Mouse (Mus musculus): ENCODE measurements at regions not wholly inside any gene's neighbourhood (a gene's known extent, or its start where the extent isn't known, plus 50 kb on each side); places are given as distances from the start of the nearest gene placed in this dataset.

GRCm38 (mm10) chr13:99814801-99815200 lies 86.1 kb downstream of the Cartpt start:
- no peaks in the 10 kb centered on the region for H3K9me3 ChIP-seq (replicated peaks)

GRCm38 (mm10) chr13:99814033-99814556 lies 86.8 kb downstream of the Cartpt start:
- no peaks in the 10 kb centered on the region for H3K27me3 ChIP-seq
- WGBS (ENCODE audit: insufficient replicate concordance) = 25% methylated on average over 6 of the region's 6 CpGs
- no peak overlapping the region for H3K27ac ChIP-seq

More at GRCm38 (mm10) chr13:99814801-99815200, 86.1 kb downstream of the Cartpt start:
- 66% methylated on average over 2 of the region's 2 CpGs for WGBS (ENCODE audit: insufficient replicate concordance)
- H3K27ac ChIP-seq = no peak overlapping the region
- no peak for DNase-seq
- no peaks in the 10 kb centered on the region for H3K27me3 ChIP-seq
- no peaks in the 10 kb centered on the region for H3K4me1 ChIP-seq (replicated peaks)
- no peak overlapping the region for H3K4me2 ChIP-seq
- ATAC-seq (ENCODE audit: low read depth) = no peak
- no peak overlapping the region for H3K9ac ChIP-seq
- H3K4me3 ChIP-seq (replicated peaks) = no peak overlapping the region
- no peaks in the 10 kb centered on the region for H3K36me3 ChIP-seq

GRCm38 (mm10) chr13:99794448-99794847 lies 106.4 kb downstream of the Cartpt start:
- no peak overlapping the region for H3K4me2 ChIP-seq
- no peak overlapping the region for H3K9ac ChIP-seq
- no peaks in the 10 kb centered on the region for H3K9me3 ChIP-seq (replicated peaks)
- ATAC-seq (ENCODE audit: low read depth) (no peak), DNase-seq (no peak)
- H3K36me3 ChIP-seq = no peaks in the 10 kb centered on the region
- no peaks in the 10 kb centered on the region for H3K27me3 ChIP-seq
- no peak overlapping the region for H3K27ac ChIP-seq
- no peak overlapping the region for H3K4me3 ChIP-seq (replicated peaks)
- no peaks in the 10 kb centered on the region for H3K4me1 ChIP-seq (replicated peaks)
- 69% methylated on average over 6 of the region's 6 CpGs for WGBS (ENCODE audit: insufficient replicate concordance)

More at GRCm38 (mm10) chr13:99814033-99814556, 86.8 kb downstream of the Cartpt start:
- Histone ChIP-seq H3K9ac (no peak overlapping the region), H3K4me1 (replicated peaks) (no peaks in the 10 kb centered on the region), H3K9me3 (replicated peaks) (no peaks in the 10 kb centered on the region), H3K36me3 (no peaks in the 10 kb centered on the region), H3K4me3 (replicated peaks) (no peak overlapping the region), H3K4me2 (no peak overlapping the region)
- no peak for ATAC-seq (ENCODE audit: low read depth)
- DNase-seq = no peak

GRCm38 (mm10) chr13:99793786-99794435 lies 107.0 kb downstream of the Cartpt start:
- no peaks in the 10 kb centered on the region for H3K4me1 ChIP-seq (replicated peaks)
- no peak overlapping the region for H3K4me2 ChIP-seq
- ATAC-seq (ENCODE audit: low read depth) (no peak), DNase-seq (no peak)
- H3K36me3 ChIP-seq = no peaks in the 10 kb centered on the region
- no peak overlapping the region for H3K27ac ChIP-seq
- no peaks in the 10 kb centered on the region for H3K27me3 ChIP-seq
- H3K4me3 ChIP-seq (replicated peaks) = no peak overlapping the region
- no peaks in the 10 kb centered on the region for H3K9me3 ChIP-seq (replicated peaks)
- H3K9ac ChIP-seq = no peak overlapping the region
- WGBS (ENCODE audit: insufficient replicate concordance) = 57% methylated on average over 7 of the region's 7 CpGs

- no peaks in the 10 kb centered on the region for H3K27me3 ChIP-seq
These were observed 107.9 kb downstream of the Cartpt start for GRCm38 (mm10) chr13:99793001-99793400.

GRCm38 (mm10) chr13:99790951-99791350 lies 109.9 kb downstream of the Cartpt start:
- Histone ChIP-seq H3K4me3 (replicated peaks) (no peak overlapping the region), H3K27me3 (no peaks in the 10 kb centered on the region), H3K9ac (no peak overlapping the region), H3K9me3 (replicated peaks) (no peaks in the 10 kb centered on the region), H3K4me2 (no peak overlapping the region), H3K36me3 (no peaks in the 10 kb centered on the region), H3K27ac (no peak overlapping the region), H3K4me1 (replicated peaks) (no peaks in the 10 kb centered on the region)
- ATAC-seq (ENCODE audit: low read depth) (no peak), DNase-seq (no peak)
- WGBS (ENCODE audit: insufficient replicate concordance) = 71% methylated on average over 5 of the region's 5 CpGs

More at GRCm38 (mm10) chr13:99793001-99793400, 107.9 kb downstream of the Cartpt start:
- DNase-seq (no peak), ATAC-seq (ENCODE audit: low read depth) (no peak)
- Histone ChIP-seq H3K4me3 (replicated peaks) (no peak overlapping the region), H3K9ac (no peak overlapping the region), H3K4me2 (no peak overlapping the region), H3K4me1 (replicated peaks) (no peaks in the 10 kb centered on the region), H3K27ac (no peak overlapping the region), H3K9me3 (replicated peaks) (no peaks in the 10 kb centered on the region), H3K36me3 (no peaks in the 10 kb centered on the region)
- whole genome bisulfite sequencing (ENCODE audit: insufficient replicate concordance) = 65% methylated on average over 6 of the region's 6 CpGs

GRCm38 (mm10) chr13:99787760-99788159 lies 113.1 kb downstream of the Cartpt start:
- Histone ChIP-seq H3K4me2 (no peak overlapping the region), H3K9ac (no peak overlapping the region), H3K4me3 (replicated peaks) (no peak overlapping the region), H3K27me3 (0 out of 2 replicates have a peak, but pooled peaks cover under 1% of the 10 kb centered on the region), H3K4me1 (replicated peaks) (no peaks in the 10 kb centered on the region), H3K36me3 (no peaks in the 10 kb centered on the region), H3K27ac (no peak overlapping the region), H3K9me3 (replicated peaks) (no peaks in the 10 kb centered on the region)
- ATAC-seq (ENCODE audit: low read depth) (no peak), DNase-seq (no peak)
- 47% methylated on average over 4 of the region's 4 CpGs for WGBS (ENCODE audit: insufficient replicate concordance)

GRCm38 (mm10) chr13:99785427-99785826 lies 115.5 kb downstream of the Cartpt start:
- no peak for ATAC-seq (ENCODE audit: low read depth)
- Histone ChIP-seq H3K27ac (no peak overlapping the region), H3K36me3 (no peaks in the 10 kb centered on the region), H3K27me3 (0 out of 2 replicates have a peak, but pooled peaks cover 3% of the 10 kb centered on the region), H3K9me3 (replicated peaks) (no peaks in the 10 kb centered on the region), H3K4me2 (no peak overlapping the region), H3K4me3 (replicated peaks) (no peak overlapping the region), H3K9ac (no peak overlapping the region), H3K4me1 (replicated peaks) (0 out of 2 replicates have a peak, but pooled peaks cover 2% of the 10 kb centered on the region)
- no peak for DNase-seq
- 66% methylated on average over 4 of the region's 4 CpGs for WGBS (ENCODE audit: insufficient replicate concordance)

- H3K4me2 ChIP-seq = no peak overlapping the region
- no peak overlapping the region for H3K27ac ChIP-seq
- no peak overlapping the region for H3K9ac ChIP-seq
- H3K36me3 ChIP-seq = no peaks in the 10 kb centered on the region
- no peak for DNase-seq
- 0 out of 2 replicates have a peak, but pooled peaks cover 2% of the 10 kb centered on the region for H3K4me1 ChIP-seq (replicated peaks)
- WGBS (ENCODE audit: insufficient replicate concordance) = 67% methylated on average over 2 of the region's 2 CpGs
- ATAC-seq (ENCODE audit: low read depth) = no peak
- H3K9me3 ChIP-seq (replicated peaks) = no peaks in the 10 kb centered on the region
- 0 out of 2 replicates have a peak, but pooled peaks cover 3% of the 10 kb centered on the region for H3K27me3 ChIP-seq
- H3K4me3 ChIP-seq (replicated peaks) = no peak overlapping the region
These were observed 116.6 kb downstream of the Cartpt start for GRCm38 (mm10) chr13:99784314-99784713.

GRCm38 (mm10) chr13:99782883-99783721 lies 117.8 kb downstream of the Cartpt start:
- H3K4me2 ChIP-seq = no peak overlapping the region
- H3K27me3 ChIP-seq = 0 out of 2 replicates have a peak, but pooled peaks cover 3% of the 10 kb centered on the region
- no peak overlapping the region for H3K27ac ChIP-seq
- no peaks in the 10 kb centered on the region for H3K36me3 ChIP-seq
- no peak overlapping the region for H3K9ac ChIP-seq
- 0 out of 2 replicates have a peak, but pooled peaks cover 2% of the 10 kb centered on the region for H3K4me1 ChIP-seq (replicated peaks)
- H3K9me3 ChIP-seq (replicated peaks) = no peaks in the 10 kb centered on the region
- DNase-seq = no peak
- ATAC-seq (ENCODE audit: low read depth) = no peak
- no peak overlapping the region for H3K4me3 ChIP-seq (replicated peaks)
- 65% methylated on average over 15 of the region's 15 CpGs for WGBS (ENCODE audit: insufficient replicate concordance)

- WGBS (ENCODE audit: insufficient replicate concordance) = 53% methylated on average over 4 of the region's 4 CpGs
- H3K27me3 ChIP-seq = 0 out of 2 replicates have a peak, but pooled peaks cover 3% of the 10 kb centered on the region
- no peaks in the 10 kb centered on the region for H3K9me3 ChIP-seq (replicated peaks)
- H3K27ac ChIP-seq = no peak overlapping the region
- H3K4me2 ChIP-seq = no peak overlapping the region
- H3K36me3 ChIP-seq = no peaks in the 10 kb centered on the region
- H3K9ac ChIP-seq = no peak overlapping the region
- 0 out of 2 replicates have a peak, but pooled peaks cover 2% of the 10 kb centered on the region for H3K4me1 ChIP-seq (replicated peaks)
- no peak for ATAC-seq (ENCODE audit: low read depth)
- no peak for DNase-seq
- no peak overlapping the region for H3K4me3 ChIP-seq (replicated peaks)
These were observed 119.3 kb downstream of the Cartpt start for GRCm38 (mm10) chr13:99781616-99782015.
